Mouse (Mus musculus) telencephalon, adult 2 months (tissue): ENCODE measurements around the gene Noa1.

ENCODE experiments used
- DNase-seq: peaks from one replicate; pipeline ENCODE4 v3.0.0-alpha.2; 2011; ENCODE audit warnings: low read depth, low spot score

The Noa1 gene

DNA sequence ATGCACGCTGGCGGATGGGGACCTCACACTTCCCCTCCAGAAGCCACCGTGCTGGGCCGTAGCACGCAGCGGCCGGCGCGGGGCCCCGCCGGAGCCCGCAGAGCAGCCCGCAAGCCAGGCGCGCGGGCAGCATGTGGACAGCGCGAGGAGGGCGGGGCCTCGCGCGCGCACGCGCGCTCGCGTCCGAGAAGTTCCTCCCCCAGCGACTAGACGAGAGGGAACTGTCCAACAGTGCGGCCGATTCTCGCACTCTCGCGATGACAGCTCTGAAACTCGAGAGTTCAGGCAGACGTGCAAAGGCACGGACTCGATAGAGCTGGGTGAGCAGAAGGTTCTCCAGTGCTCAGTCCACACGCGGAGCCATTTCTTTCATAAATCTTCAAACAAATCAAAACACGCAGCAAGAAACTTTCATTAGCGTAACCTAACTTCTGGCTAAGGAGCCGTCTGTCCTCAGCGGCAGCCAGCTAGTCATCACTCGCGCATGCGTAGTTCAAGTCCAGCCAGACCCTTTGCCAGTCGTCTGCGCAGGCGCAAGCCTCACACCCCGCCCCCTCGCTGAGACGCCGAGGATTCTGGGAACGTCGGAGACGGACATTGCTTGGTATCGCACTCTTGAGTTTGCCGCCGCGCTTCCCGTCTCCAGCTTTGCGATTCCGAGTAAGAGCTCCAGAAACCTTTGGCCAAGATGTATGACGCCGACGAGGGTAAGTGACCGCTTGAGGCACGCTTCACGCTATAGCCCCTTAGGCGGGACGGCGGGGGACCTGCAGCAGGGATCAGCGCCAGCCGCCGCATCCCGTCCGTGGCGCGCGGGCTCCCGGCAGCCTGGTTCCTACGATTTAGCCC, at the start of gene Noa1, which contains the start of gene Polr2b:
Gene Noa1, minus strand, starts transcription at position 161 of the 849 bp plus-strand sequence.
Gene Polr2b, plus strand, starts transcription at position 224 of the 849 bp plus-strand sequence.
- peak; percentile 96 for DNase-seq

DNA sequence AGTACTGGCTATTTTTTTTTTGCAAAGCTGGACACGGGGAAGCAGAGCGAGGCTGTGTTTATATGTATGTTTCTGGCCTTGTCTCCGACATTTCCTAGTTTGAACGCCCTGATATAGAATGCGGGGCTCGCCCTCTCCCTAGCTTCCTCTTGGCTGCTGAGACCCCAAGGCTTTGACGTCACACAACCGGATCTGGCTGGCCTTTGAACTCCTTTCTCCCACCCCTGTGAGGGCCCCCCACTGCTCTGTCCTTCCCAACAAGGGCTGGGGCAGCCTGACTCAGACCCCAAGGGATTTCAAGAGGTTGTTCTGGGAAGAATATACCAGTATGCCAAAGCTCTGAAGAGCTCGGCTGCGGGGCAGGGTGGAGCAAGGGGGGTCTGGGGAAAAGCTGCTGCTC, 48.5 kb upstream of the Noa1 start:
- DNase-seq, result no peak

DNA sequence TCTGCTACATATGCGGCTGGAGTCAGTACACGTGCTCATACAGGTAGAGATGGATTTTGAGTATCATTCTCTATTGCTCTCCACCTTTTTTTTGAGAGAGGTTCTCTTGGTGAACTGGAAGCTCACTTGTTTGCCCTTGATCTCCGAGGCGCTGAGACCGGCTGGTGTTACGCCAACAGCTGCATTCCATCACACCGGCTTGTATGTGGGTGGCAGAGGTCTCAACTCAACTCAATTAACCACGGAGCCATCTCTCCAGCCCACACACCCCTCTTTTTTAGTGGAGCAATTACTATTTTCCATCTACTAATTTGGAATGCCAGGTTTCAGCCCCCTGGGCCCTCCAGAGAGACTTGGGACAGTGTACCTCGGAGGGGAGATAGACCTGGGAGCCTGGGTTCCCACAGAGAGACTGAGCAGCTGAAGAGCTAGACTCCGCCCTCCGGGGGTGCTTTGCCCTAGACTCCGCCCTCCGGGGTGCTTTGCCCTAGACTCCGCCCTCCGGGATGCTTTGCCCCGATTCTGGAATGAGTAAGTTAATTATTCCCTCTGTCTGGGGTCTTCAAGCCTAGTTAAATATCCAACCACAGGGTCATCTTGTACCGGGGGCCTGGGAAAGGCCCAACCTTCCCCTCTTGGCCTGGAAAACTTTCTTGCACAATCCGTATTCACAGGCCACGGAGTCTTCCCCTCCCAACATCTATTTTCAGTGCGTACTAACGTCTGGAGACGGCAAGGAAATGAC, 47.7 kb upstream of the Noa1 start:
- DNase-seq, result no peak

DNA sequence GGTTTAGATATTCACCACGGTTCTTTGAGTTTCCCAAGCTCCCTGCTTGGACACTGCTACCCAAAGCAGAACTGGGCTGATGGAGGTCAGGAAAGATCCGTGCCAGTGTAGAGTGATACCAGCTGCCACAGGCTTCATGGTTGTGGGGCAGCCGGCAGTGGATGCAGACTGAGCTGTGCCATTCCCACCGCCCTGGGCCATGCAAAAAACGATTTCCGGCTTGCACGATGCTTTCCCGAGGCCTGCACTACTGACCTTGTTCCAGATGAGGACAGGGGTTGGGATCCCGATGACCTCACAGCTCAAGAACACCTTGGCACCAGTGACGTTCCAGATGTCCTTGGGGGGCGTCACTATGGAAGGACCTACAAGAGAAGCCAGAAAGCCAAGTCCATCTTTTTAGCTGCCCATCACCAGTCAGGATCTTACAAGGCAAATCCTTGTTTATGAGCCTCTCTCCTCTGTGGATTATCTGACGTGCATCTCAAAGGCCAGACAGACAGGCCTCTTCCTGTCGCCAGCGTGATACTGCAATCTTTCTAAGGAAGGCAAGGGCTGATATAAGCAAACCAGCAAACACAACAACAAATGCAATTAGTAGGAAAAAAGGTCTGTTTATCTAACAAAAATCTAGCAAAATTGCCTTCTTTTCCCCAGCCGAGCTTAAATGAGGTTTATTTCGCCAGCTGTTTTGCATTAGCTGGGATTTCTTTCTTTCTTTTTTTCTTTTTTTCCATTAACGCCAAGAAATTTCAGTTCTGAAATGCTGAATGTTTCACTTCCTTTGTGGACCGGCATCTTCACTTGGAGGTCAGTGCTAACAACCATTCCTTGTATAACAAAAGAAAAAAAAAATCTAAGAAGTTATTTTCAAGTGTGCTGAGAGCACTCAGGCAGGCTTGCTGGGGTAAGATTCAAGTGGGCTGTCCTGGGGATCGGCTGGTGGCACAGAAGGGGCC, 45.7 kb upstream of the Noa1 start:
- no peak for DNase-seq

DNA sequence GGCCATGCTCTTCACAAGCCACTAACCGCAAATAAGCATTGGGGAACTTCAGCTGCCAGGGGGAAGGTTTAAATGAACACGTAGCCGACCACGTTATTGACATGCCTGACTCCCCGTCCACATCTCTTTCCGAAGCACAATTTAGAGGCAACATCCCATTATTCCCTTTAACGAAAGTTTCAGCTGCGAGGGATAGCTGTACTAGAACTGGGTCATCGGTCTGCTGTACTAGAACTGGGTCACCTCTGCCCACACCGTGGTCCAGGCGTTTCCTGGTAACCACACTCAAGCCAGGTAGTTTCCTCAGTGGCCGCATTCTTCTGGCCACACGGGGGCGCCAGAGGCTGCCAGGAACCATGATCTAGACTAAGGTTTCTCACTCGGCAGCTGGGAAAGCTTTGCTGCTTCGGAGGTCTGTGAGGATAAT, 44.5 kb upstream of the Noa1 start:
- DNase-seq, result no peak

DNA sequence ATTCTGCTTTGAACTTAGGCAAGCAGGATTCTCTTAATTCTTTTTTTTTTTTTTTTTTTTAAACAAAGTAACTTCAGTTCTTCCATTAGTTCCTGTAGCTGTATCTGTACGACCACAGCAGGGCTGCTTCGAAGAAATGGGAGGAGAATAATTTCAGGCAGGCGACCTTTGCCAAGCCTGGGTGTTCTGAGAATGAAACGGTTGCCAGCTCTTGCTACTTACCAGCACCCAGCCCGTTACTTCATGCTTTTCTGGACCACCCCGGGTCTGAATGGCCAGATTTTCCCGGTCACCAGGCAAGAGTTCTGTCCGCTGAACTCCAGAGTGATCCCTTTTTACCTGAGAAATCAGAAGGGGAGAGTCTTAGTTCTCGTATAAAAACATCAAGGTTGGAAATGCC, 41.8 kb upstream of the Noa1 start:
- DNase-seq, result no peak

DNA sequence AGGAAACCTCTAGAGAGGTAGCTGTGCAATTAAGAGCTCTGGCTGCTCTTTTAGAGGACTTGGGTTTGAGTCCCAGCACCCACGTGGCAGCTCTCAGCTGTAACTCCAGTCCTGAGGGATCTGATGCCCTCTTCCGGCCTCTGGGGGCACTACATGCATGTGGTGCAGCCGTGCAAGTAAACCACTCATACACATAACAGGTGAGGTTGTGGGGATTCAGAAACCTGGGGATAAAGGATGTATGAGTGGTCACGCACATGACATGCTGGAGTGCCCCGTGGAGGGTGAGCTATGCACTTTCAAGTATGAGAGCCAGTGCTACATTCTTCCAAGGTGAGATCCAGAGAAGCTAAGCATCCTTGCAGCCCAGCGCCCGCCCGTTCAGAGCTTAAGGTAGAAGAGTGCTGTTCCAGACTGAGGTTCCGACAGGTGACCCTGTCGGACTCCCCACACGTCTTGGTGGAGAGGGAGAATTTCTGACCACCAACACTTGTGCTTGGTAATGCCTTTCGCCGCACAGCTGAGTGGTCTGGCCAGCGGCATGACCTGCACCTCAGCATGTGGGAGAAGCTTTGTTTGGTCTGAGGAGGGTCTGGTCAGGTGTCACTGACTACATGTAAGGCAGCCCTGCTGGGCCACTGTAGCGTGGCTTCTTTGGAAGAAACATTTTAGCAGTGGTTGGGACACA, 40.2 kb upstream of the Noa1 start:
- no peak for DNase-seq

DNA sequence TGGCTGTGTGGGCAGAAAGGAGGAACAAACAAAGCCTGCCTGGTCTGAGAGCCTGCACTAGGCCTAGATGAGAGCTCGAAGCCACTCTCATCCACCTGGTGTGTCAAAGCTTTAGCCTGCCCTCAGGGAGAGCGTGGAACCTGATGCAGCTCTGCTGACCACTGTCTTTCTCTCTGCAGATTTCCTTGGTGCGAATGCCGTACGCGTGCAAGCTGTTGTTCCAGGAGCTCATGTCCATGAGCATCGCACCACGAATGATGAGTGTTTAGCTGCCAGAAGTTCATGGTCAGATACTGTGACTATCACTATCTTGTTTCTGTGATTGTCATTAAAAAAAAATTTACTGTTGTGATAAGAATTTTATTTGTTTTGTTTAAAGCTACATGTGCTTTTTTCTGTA, 39.0 kb upstream of the Noa1 start:
- no peak for DNase-seq

DNA sequence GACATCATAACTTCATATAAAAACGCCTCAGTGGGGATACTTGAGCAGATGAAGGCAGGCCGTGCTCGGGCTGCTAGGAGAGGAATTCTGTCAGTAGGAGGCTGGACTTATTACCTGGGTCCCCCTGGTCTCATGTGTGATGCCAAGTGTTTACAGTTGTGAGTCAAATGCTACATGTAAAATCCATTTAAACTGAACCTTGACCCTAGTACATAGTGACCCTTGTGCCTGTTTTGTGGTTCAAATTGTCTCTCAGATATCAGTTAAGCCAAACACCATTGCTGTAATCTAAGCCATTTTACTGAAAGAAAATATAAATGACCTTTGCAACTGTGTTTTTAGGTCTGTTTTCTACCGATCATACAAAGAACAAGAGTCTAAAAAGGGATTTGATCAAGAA, 30.1 kb upstream of the Noa1 start:
- no peak for DNase-seq

DNA sequence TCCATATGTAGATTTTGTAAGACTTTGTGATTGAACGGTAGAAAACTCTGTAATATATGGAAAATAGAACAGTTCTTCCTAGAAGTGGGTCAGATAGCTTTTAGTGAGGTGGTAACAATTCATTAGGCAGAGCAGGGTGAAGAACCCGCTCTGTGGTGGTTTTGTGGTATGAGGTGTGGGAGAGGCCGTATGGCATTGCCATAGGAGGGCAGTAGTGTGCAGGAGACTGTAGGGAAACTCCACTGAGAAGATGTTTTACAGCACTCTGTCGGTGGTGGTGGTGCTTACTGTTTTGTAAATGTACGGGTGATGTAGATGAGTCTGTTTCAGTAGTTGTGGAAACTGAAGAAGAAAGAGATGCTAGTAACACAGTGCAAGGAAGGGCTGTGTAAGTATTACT, 20.3 kb upstream of the Noa1 start:
- DNase-seq, result no peak

DNA sequence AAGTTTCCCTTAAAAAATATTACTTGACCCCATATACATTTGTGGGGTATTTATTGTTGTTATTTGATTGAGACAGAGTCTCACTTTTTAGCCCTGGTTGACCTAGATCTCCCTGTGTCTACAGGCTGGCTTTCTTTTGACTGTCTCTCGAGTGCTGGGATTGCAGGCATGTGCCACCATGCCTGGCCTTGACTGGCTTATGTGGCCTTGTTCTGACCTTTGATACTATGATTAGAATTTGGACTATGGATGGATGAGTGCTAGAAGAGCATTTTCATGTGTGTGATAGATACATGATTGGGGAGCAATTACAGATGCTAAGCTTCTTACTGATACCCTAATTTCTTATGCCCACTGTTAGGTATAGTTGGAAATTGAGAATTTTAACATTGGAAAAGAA, 15.1 kb upstream of the Noa1 start:
- DNase-seq, result no peak

DNA sequence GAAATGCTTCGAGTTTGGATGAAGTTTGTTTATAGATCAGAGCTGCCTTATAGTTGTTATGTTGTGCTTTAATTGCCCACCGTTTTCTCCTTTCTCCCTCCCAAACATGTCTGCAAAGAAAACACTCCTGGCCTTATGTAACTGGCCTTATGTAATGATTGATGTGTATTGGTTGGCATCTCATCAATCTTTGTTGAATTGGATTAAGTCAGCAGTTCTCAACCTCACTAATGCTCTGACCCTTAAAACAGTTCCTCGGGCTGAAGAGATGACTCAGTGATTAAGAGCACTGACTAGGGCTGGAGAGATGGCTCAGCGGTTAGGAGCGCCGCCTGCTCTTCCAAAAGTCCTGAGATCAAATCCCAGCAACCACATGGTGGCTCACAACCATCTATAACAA, 5.1 kb upstream of the Noa1 start:
- DNase-seq, result no peak

DNA sequence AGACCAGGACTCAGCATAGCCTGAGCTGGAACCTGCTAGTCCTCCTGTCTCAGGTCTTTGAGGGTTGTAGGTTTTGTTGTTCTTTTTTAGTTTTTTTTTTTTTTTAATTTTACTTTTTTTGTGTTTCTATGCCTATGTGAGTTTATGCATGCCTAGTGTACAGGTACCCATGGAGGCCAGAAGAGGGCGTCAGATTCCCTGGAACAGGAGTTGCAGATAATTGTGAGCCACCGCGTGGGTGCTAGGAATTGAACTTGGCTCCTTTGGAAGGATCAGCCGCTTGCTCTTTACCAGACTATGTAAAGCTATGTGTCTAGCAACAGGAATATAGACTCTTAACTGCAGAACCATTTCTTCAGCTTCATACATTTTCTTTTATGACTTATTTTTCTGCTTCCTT, 4.3 kb upstream of the Noa1 start:
- no peak for DNase-seq

DNA sequence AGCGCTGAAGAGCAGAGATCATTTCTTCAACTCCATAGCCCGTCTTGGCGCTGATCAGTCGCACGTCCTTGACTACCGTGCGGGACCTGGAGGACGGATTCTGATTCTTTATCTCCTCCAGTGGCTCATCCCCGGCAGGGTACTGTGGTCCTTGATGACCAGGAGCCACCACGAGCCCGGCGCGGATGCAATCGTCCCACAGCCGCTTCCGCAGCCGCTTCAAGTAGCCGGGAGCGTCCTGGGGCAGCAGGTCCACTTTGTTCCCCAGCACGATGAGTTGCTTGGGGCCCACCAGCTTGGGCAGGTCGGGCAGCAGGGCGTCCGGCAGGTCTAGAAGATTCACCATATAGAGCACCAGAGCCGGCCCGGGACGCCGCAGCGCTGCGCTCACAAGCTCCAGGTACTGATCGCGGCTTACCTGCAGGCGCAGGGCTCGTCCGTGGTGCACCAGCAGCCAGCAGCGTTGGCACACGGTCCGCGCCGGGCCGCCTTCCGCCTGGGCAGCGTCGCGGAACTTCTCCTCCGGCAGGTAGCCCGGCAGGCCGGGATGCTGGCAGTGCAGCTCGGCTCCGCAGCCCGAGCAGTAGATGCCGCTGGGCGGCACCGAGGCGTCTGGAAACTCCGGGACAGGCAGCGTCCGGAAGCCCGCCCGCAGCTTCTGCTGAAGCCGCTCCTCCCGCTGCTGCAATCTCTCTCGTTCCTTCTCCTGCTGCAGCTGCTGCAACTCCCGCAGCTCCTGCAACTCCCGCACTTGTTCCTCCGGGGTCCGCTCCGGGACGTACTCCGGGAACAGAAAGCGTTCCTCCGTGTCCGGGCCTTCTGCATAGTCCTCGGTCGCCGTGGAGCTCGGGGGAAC, 605 bp downstream of the Noa1 start:
- DNase-seq, result no peak

DNA sequence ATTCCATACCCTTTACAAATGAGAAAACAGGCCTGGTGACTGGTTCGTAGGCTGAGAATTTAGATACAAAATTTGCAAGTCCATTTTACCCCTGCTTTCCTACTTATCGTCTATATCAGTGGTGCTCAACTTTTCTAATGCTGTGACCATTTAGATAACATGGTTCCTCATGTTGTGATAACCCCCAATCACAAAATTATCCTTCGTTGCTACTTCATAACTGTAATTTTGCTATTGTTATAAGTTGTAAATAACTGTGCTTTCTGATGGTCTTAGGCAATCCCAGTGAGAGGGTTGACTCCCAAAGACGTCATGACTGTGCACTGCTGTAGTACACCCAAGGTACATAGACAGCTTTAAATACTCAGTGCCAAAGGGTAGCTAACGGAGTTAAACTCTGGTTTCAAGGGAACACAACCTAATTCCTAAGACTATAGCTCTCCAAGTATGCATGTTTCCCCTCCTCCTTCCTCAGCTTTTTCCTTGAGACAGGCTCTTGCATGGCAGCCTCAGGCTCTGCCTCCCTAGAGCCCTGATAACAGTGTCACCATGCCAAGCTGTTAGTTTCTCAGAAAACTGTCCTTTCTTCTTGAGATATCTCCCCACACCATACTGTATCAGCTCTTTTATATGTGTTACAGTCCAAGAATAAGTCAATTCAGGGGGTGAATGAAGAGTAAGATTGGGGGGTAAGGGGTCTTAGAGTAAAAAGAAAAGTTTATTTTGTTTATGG, 1.9 kb downstream of the Noa1 start:
- DNase-seq, result no peak

DNA sequence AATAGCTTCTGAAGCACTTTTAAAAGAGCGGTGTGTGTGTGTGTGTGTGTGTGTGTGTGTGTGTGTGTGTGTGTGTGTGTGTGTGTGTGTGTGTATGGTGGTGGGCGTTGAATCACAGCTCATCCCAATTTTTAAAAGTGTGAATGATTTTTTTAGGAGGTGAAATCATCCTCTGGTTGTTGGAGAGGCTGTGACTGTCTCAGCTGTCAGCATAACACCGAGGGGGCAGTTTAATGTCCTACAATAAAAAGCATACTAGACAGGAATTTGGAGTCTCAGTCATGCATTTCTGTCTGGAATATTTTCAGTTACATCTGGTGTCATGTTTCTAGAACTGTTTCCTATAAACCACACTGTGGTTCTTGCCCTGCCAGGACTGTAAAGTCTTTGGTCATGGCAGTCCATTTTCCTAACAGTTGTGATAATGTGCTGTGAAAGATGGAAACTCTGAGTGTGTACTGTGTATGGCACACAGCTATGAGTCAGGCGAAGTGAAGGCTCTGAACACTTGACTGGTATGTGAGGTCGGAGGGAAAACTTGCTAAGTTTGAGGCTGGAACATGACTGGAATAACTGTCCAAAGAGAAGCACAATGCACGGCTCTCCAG, 8.5 kb downstream of the Noa1 start:
- no peak for DNase-seq

DNA sequence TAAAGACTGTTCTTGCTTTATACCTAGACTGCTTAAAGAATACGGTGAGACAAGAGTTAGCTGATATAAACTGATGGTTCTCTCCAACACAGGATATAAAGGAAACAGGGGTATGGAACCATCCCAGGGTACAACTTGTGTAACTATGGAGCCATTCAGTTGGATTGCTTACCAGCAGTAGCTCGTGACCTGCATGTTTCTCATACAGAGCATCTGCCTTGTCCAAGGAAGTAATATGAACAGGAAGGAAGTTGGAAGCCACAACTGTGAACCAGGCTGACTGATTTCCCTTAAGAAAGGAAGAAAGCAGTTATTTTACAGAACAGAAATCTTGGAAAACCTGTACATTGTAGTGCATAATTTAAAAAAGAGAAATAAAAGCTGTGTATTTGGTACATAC, 10.4 kb downstream of the Noa1 start:
- no peak for DNase-seq

DNA sequence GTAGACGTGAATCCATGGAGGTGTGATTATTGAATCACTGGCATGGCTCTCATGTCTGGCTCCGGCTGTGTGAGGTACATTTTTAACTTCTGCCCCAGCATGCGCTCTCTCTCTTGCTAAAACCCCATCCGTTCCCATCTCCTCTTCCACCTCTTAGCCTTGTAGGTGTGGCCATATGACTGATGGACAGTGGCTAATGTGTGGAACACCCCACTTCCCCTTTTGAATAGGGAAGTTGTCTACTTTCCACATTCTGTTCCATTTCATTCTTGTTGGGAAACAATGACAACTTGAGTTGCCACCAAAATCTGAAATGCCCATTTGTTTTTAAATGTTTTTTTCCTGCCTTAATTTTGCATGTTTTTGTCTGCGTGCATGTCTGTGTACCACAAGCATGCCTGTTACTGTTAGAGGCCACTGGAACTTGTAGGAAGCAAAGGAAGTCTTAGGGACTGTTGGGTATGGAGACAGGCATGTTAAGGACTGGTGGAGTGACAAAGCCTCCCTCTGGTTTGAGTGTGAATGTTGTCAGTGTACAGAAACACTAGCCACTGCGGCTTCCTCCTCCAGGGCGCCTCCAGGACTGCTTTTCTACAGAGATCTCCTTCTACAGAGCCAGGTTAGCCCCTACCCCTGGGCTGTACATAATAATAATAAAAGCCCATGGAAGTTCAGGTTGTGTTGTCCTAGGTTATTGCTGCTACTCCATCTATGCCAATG, 16.9 kb downstream of the Noa1 start:
- no peak for DNase-seq

DNA sequence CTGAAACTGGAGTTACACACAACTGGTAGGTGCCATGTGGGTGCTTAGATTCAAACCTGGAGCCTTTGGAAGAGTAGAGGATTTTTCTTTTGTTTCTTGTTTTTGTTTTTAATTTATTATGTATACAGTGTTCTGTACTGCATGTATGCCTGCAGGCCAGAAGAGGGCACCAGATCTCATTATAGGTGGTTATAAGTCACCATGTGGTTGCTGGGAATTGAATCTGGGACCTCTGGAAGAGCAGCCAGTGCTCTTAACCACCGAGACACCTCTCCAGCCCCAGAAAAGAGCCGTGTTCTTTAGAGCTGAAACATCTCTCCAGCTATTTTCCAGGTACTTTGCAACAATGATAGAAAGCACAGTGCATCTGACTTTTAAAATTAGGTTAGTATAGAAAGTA, 19.3 kb downstream of the Noa1 start:
- no peak for DNase-seq
